Mouse (Mus musculus) megakaryocyte, embryonic 14.5 days (primary cell): ENCODE data around the gene Rps16.

Experiments
- FLI1 ChIP-seq: IDR thresholded peaks from 2 replicates; pipeline ENCODE4 v1.6.1; 2012; ENCODE audit warnings: low read length, inconsistent platforms, mixed read lengths
- GATA1 ChIP-seq: IDR thresholded peaks from 3 replicates; pipeline ENCODE4 v1.6.1; 2012; ENCODE audit warnings: mixed read lengths, low read length, inconsistent platforms, borderline replicate concordance

DNA sequence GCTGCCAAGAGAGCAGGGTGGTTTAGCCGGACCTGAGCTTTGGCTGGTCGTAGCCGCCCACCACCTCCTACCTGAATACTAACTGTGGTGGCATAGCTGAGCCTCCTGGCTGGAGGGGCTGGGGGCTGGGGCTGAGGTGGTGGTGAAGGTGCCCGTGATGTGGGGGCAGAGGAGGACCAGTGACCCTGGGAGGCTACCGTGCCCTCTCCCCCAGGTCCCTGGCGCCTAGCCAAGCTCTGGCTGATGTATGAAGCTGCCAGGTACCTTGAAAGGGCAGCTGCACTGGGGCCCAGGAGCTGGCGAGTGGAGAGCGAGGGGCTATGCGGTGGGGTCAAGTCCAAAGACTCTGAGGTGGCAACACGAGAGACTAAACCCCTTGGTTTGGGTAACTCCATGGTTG is 9.4 kb downstream of the Rps16 start:
- TF ChIP-seq GATA1: no peak
- TF ChIP-seq FLI1: no peak
